Mouse (Mus musculus) hindbrain, embryonic 16.5 days (tissue): ENCODE data around the gene Cep85l. TPM values are rescaled to one million over a fixed set of nuclear protein-coding genes. Genes with fewer than 3 reads are reported as not detected.

Experiments
- polyA plus RNA-seq: library from polyadenylated mRNA; unstranded; fragments of >200 nt; fragmentation: Nextera tagmentation; extraction: Ambion mirVana; gene quantifications from 2 replicates; pipeline ENCODE4 v1.2.1, GENCODE M21; 2015

Cep85l gene
- polyA plus RNA-seq, 1 experiment from 2014 or later, result 4.4 TPM

Other genes with a start within 250 kb of the Cep85l start
- 0.44 and 1.2 TPM in 2 replicates for gene Pln, start 42.3 kb downstream of the Cep85l start, polyA plus RNA-seq
- 53.1 and 56.0 TPM in 2 replicates for gene Asf1a, start 216.8 kb upstream of the Cep85l start, polyA plus RNA-seq